Mouse (Mus musculus) lung, adult 2 months (tissue): ENCODE measurements around the gene Slc5a4a.

Source experiments
- CTCF ChIP-seq: fragments of 200-500 bp; IDR thresholded peaks from 2 replicates; pipeline ENCODE4 v1.5.1; 2011; ENCODE audit warnings: mild to moderate bottlenecking, low read length, control low read depth; ENCODE audit not compliant: insufficient read depth
- POLR2A ChIP-seq: fragments of 200-500 bp; IDR thresholded peaks from 2 replicates; pipeline ENCODE4 v1.6.1; 2011; ENCODE audit warnings: low read depth, mild to moderate bottlenecking, control low read depth, low read length, borderline replicate concordance; ENCODE audit errors: extremely low read depth

- TF ChIP-seq CTCF = no peak
- no peak for TF ChIP-seq POLR2A
Measured at GRCm38 (mm10) chr10:76146846-76147245, 405 bp upstream of the Slc5a4a start.
